Mouse (Mus musculus): ENCODE results near the gene Ptges2. TPM values are rescaled to one million over a fixed set of nuclear protein-coding genes. Genes with fewer than 3 reads are reported as not detected.
A peak's percentile ranks its signal among the peaks of the same experiment; 100 is the strongest.

Gene Ptges2
- polyA plus RNA-seq, 1 experiment from 2014 or later, result 42.7 TPM

GRCm38 (mm10) chr2:32451870-32452372, 56.2 kb downstream of the Ptges2 start:
- Histone ChIP-seq H3K27ac (ENCODE audit: low read length) (peak overlapping the region; percentile 99), H3K4me2 (ENCODE audit: low read length) (peak overlapping the region; percentile 61), H3K4me1 (replicated peaks; ENCODE audit: control insufficient read depth, insufficient read depth, low read length) (peaks cover 33% of the 10 kb centered on the region), H3K9ac (replicated peaks; ENCODE audit: low read depth, low read length) (peak overlapping the region; percentile 75), H3K4me3 (replicated peaks; ENCODE audit: low read length) (peak overlapping the region; percentile 78), H3K27me3 (replicated peaks; ENCODE audit: control insufficient read depth, insufficient read depth, low read length) (no peaks in the 10 kb centered on the region), H3K9me3 (ENCODE audit: control insufficient read depth, low read length) (no peaks in the 10 kb centered on the region), H3K36me3 (ENCODE audit: control insufficient read depth, insufficient read depth) (no peaks in the 10 kb centered on the region; the same call in 1 of the 2 replicates)
- 0% methylated on average over 25 of the region's 25 CpGs for WGBS
- peak; percentile 93 for ATAC-seq

DNA sequence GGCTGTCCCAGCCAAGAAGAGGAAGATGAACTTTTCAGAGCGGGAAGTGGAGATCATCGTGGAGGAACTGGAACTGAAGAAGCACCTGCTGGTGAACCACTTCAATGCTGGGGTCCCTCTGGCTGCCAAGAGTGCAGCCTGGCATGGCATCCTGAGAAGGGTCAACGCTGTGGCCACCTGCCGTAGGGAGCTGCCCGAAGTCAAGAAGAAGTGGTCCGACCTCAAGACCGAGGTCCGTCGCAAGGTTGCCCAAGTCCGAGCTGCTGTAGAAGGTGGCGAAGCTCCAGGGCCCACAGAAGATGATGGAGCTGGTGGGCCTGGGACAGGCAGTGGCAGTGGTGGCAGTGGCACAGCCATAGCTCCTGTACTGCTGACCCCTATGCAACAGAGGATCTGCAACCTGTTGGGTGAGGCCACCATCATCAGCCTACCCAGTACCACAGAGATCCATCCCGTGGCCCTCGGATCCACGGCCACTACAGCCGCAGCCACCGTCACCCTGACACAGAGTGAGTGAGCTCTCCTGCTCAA, 56.8 kb downstream of the Ptges2 start:
- Histone ChIP-seq H3K36me3 (ENCODE audit: control insufficient read depth, insufficient read depth) (no peaks in the 10 kb centered on the region; the same call in 1 of the 2 replicates), H3K27ac (ENCODE audit: low read length) (peak overlapping the region; percentile 99), H3K9me3 (ENCODE audit: control insufficient read depth, low read length) (no peaks in the 10 kb centered on the region), H3K4me2 (ENCODE audit: low read length) (peak overlapping the region; percentile 58), H3K9ac (replicated peaks; ENCODE audit: low read depth, low read length) (peak overlapping the region; percentile 40), H3K4me1 (replicated peaks; ENCODE audit: control insufficient read depth, insufficient read depth, low read length) (peaks cover 27% of the 10 kb centered on the region), H3K27me3 (replicated peaks; ENCODE audit: control insufficient read depth, insufficient read depth, low read length) (no peaks in the 10 kb centered on the region), H3K4me3 (replicated peaks; ENCODE audit: low read length) (peak overlapping the region; percentile 78)
- ATAC-seq, result no peak
- 94% methylated on average over 16 of the region's 16 CpGs for WGBS

GRCm38 (mm10) chr2:32453641-32454303, 58.1 kb downstream of the Ptges2 start:
- no peaks in the 10 kb centered on the region; the same call in 1 of the 2 replicates for H3K36me3 ChIP-seq (ENCODE audit: control insufficient read depth, insufficient read depth)
- no peak overlapping the region for H3K4me2 ChIP-seq (ENCODE audit: low read length)
- H3K4me3 ChIP-seq (replicated peaks; ENCODE audit: low read length), result no peak overlapping the region
- H3K27me3 ChIP-seq (replicated peaks; ENCODE audit: control insufficient read depth, insufficient read depth, low read length), result no peaks in the 10 kb centered on the region
- WGBS, result 83% methylated on average over 5 of the region's 5 CpGs
- no peak overlapping the region for H3K27ac ChIP-seq (ENCODE audit: low read length)
- H3K4me1 ChIP-seq (replicated peaks; ENCODE audit: control insufficient read depth, insufficient read depth, low read length), result peaks cover 27% of the 10 kb centered on the region
- no peak for ATAC-seq
- no peak overlapping the region for H3K9ac ChIP-seq (replicated peaks; ENCODE audit: low read depth, low read length)
- no peaks in the 10 kb centered on the region for H3K9me3 ChIP-seq (ENCODE audit: control insufficient read depth, low read length)

GRCm38 (mm10) chr2:32454633-32455032, 58.9 kb downstream of the Ptges2 start:
- ATAC-seq, result no peak
- no peaks in the 10 kb centered on the region; the same call in 1 of the 2 replicates for H3K36me3 ChIP-seq (ENCODE audit: control insufficient read depth, insufficient read depth)
- no peak overlapping the region for H3K4me3 ChIP-seq (replicated peaks; ENCODE audit: low read length)
- H3K27ac ChIP-seq (ENCODE audit: low read length), result no peak overlapping the region
- no peak overlapping the region for H3K9ac ChIP-seq (replicated peaks; ENCODE audit: low read depth, low read length)
- H3K4me1 ChIP-seq (replicated peaks; ENCODE audit: control insufficient read depth, insufficient read depth, low read length), result peaks cover 25% of the 10 kb centered on the region
- H3K9me3 ChIP-seq (ENCODE audit: control insufficient read depth, low read length), result no peaks in the 10 kb centered on the region
- H3K4me2 ChIP-seq (ENCODE audit: low read length), result no peak overlapping the region
- WGBS, result 89% methylated on average over 10 of the region's 10 CpGs
- H3K27me3 ChIP-seq (replicated peaks; ENCODE audit: control insufficient read depth, insufficient read depth, low read length), result no peaks in the 10 kb centered on the region

- Histone ChIP-seq H3K27ac (ENCODE audit: low read length) (no peak overlapping the region), H3K4me1 (replicated peaks; ENCODE audit: control insufficient read depth, insufficient read depth, low read length) (peaks cover 20% of the 10 kb centered on the region), H3K9ac (replicated peaks; ENCODE audit: low read depth, low read length) (no peak overlapping the region), H3K27me3 (replicated peaks; ENCODE audit: control insufficient read depth, insufficient read depth, low read length) (no peaks in the 10 kb centered on the region), H3K36me3 (ENCODE audit: control insufficient read depth, insufficient read depth) (no peaks in the 10 kb centered on the region; the same call in 1 of the 2 replicates), H3K4me2 (ENCODE audit: low read length) (no peak overlapping the region), H3K4me3 (replicated peaks; ENCODE audit: low read length) (no peak overlapping the region), H3K9me3 (ENCODE audit: control insufficient read depth, low read length) (no peaks in the 10 kb centered on the region)
- 94% methylated on average over 8 of the region's 8 CpGs for WGBS
- ATAC-seq, result no peak
Observed at GRCm38 (mm10) chr2:32455101-32455500, 59.4 kb downstream of the Ptges2 start.

Other genes starting within 250 kb of the Ptges2 start
- gene Prrc2b, start 244.8 kb upstream of the Ptges2 start, polyA plus RNA-seq (2015; fragmentation: Nextera tagmentation; extraction: Ambion mirVana), result 75.5 and 84.7 TPM in 2 replicates
- gene Pomt1, start 159.3 kb upstream of the Ptges2 start, polyA plus RNA-seq (2015; fragmentation: Nextera tagmentation; extraction: Ambion mirVana), result 29.9 and 36.8 TPM in 2 replicates
- 93.9 and 108 TPM in 2 replicates for gene Uck1, start 135.7 kb upstream of the Ptges2 start, polyA plus RNA-seq (2015; fragmentation: Nextera tagmentation; extraction: Ambion mirVana)
- gene Golga2, start 108.5 kb upstream of the Ptges2 start, polyA plus RNA-seq (2015; fragmentation: Nextera tagmentation; extraction: Ambion mirVana), result 29.4 and 29.8 TPM in 2 replicates
- gene Swi5, start 107.8 kb upstream of the Ptges2 start, polyA plus RNA-seq (2015; fragmentation: Nextera tagmentation; extraction: Ambion mirVana), result 362 and 368 TPM in 2 replicates
- 64.3 and 64.6 TPM in 2 replicates for gene Ciz1, start 43.6 kb upstream of the Ptges2 start, polyA plus RNA-seq (2015; fragmentation: Nextera tagmentation; extraction: Ambion mirVana)
- gene Dnm1, start 42.6 kb upstream of the Ptges2 start, polyA plus RNA-seq (2015; fragmentation: Nextera tagmentation; extraction: Ambion mirVana), result 26.9 and 38.4 TPM in 2 replicates
- gene 1110008P14Rik, start 14.0 kb upstream of the Ptges2 start, polyA plus RNA-seq (2015; fragmentation: Nextera tagmentation; extraction: Ambion mirVana), result 67.8 and 77.7 TPM in 2 replicates
- gene Lcn2, start 7.6 kb upstream of the Ptges2 start, polyA plus RNA-seq (2015; fragmentation: Nextera tagmentation; extraction: Ambion mirVana), result not detected in 2 replicates
- gene Naif1, start 54.6 kb downstream of the Ptges2 start, polyA plus RNA-seq (2015; fragmentation: Nextera tagmentation; extraction: Ambion mirVana), result 7.0 and 7.5 TPM in 2 replicates
- 46.9 and 47.7 TPM in 2 replicates for gene Slc25a25, start 55.5 kb downstream of the Ptges2 start, polyA plus RNA-seq (2015; fragmentation: Nextera tagmentation; extraction: Ambion mirVana)
- gene Fam102a, start 139.4 kb downstream of the Ptges2 start, polyA plus RNA-seq (2015; fragmentation: Nextera tagmentation; extraction: Ambion mirVana), result 4.7 and 5.6 TPM in 2 replicates
- gene Dpm2, start 175.0 kb downstream of the Ptges2 start, polyA plus RNA-seq (2015; fragmentation: Nextera tagmentation; extraction: Ambion mirVana), result 136 and 141 TPM in 2 replicates
- 3.9 and 6.8 TPM in 2 replicates for gene Pip5kl1, start 178.9 kb downstream of the Ptges2 start, polyA plus RNA-seq (2015; fragmentation: Nextera tagmentation; extraction: Ambion mirVana)
- gene 9430097D07Rik, start 179.8 kb downstream of the Ptges2 start, polyA plus RNA-seq (2015; fragmentation: Nextera tagmentation; extraction: Ambion mirVana), result 0.42 and 0.60 TPM in 2 replicates
- 27.4 and 29.6 TPM in 2 replicates for gene St6galnac4, start 191.2 kb downstream of the Ptges2 start, polyA plus RNA-seq (2015; fragmentation: Nextera tagmentation; extraction: Ambion mirVana)
- gene St6galnac6, start 203.8 kb downstream of the Ptges2 start, polyA plus RNA-seq (2015; fragmentation: Nextera tagmentation; extraction: Ambion mirVana), result 18.3 and 21.6 TPM in 2 replicates
- 83.8 and 91.2 TPM in 2 replicates for gene Ak1, start 225.9 kb downstream of the Ptges2 start, polyA plus RNA-seq (2015; fragmentation: Nextera tagmentation; extraction: Ambion mirVana)

All from forebrain, embryonic 16.5 days (tissue).